Mouse (Mus musculus) neural tube, embryonic 13.5 days (tissue): ENCODE data around the gene Sucnr1. TPM values are rescaled to one million over a fixed set of nuclear protein-coding genes. Genes with fewer than 3 reads are reported as not detected.

Experiments
- ATAC-seq: fragments of 200-750 bp; cut with Nextera tagmentation; 2 replicates; pipeline ENCODE4 v1.8.0; 2017; ENCODE audit warnings: low read depth, mild to moderate bottlenecking, moderate TSS enrichment, moderate library complexity
- H3K27ac ChIP-seq: fragments of 300-500 bp; sonication (generic); replicated peaks from 2 replicates; pipeline ENCODE4 v1.5.1; 2015; ENCODE audit warnings: moderate library complexity, mild to moderate bottlenecking, inconsistent platforms
- H3K27me3 ChIP-seq: fragments of 300-500 bp; sonication (generic); 2 replicates; pipeline ENCODE4 v1.6.1; 2015; ENCODE audit warnings: mild to moderate bottlenecking, inconsistent platforms
- H3K36me3 ChIP-seq: fragments of 300-500 bp; sonication (generic); 2 replicates; pipeline ENCODE4 v1.6.1; 2015; ENCODE audit warnings: mild to moderate bottlenecking, inconsistent platforms
- H3K4me1 ChIP-seq: fragments of 300-500 bp; sonication (generic); replicated peaks from 2 replicates; pipeline ENCODE4 v1.6.1; 2015; ENCODE audit warnings: inconsistent platforms
- H3K4me2 ChIP-seq: fragments of 300-500 bp; sonication (generic); 2 replicates; pipeline ENCODE4 v1.6.1; 2015; ENCODE audit warnings: inconsistent platforms, mild to moderate bottlenecking, moderate library complexity
- H3K4me3 ChIP-seq: fragments of 300-500 bp; sonication (generic); 2 replicates; pipeline ENCODE4 v1.5.1; 2015; ENCODE audit warnings: mild to moderate bottlenecking, inconsistent platforms
- H3K9ac ChIP-seq: fragments of 300-500 bp; sonication (generic); 2 replicates; pipeline ENCODE4 v1.6.1; 2015; ENCODE audit warnings: moderate library complexity, mild to moderate bottlenecking, inconsistent platforms
- H3K9me3 ChIP-seq: fragments of 300-500 bp; sonication (generic); 2 replicates; pipeline ENCODE4 v1.6.1; 2016; ENCODE audit warnings: inconsistent platforms
- WGBS: fragments of 180-500 bp; shearing (Covaris S2); methylation state at CpG from one replicate; pipeline ENCODE4 v1.1.7; 2015; 5-methylcytosine and 5-hydroxymethylcytosine counted together
- polyA plus RNA-seq: library from polyadenylated mRNA; unstranded; fragments of >200 nt; fragmentation: Nextera tagmentation; extraction: Ambion mirVana; gene quantifications from 2 replicates; pipeline ENCODE4 v1.2.1, GENCODE M21; 2015

Gene Sucnr1
- polyA plus RNA-seq, 1 experiment from 2014 or later, result not detected

DNA sequence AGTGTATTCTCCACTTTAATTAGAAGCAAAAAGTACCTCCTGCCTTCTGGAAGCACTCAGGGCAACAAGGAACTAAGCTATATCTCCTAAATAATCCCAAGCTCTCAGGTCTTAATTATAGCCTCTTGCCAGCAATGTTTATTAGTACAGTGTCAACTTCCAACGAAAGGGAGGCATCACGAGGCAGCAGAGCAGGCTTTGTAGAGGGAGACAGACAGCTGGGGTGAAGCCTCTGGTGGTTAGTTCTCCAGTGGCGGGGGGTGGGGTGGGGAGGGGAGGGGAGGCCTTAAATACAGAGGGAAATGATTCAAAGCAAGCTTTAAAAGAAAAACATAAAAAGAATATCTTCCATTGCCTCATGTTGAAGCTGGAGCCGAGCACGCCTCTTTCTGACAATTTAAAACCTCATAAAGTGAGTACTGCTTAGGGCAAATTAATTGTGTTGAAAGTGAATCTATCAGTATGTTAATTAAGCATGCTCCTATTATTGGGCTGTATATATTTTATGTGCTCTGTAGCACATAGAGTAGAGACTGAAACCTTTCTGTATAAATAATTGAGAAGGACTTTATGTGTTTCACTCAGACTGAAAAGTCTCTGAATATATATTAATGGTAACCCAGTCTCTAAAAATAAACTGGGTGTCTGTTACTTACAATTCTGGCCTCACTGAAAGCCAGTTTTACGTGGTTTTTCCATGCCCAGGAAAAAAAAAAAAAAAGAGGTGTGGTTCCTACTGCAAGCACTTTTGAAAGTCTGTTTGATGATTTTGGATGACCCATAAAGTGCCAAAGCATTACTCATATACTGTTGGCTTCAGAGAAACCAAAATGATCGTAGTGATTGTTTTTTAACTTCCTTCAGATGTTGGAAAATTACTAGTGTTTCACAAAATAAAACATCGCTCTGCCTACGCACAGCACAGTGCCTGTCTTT lies 42.5 kb downstream of the Sucnr1 start:
- H3K27me3 ChIP-seq, result no peaks in the 10 kb centered on the region
- 0 out of 2 replicates have a peak overlapping the region, but pooled peaks have one; percentile 33 for H3K27ac ChIP-seq
- ATAC-seq, result peak; percentile 87
- no peak overlapping the region for H3K9ac ChIP-seq
- no peak overlapping the region for H3K4me2 ChIP-seq
- 43% methylated on average over 9 of the region's 9 CpGs for WGBS
- no peaks in the 10 kb centered on the region for H3K9me3 ChIP-seq
- H3K36me3 ChIP-seq, result no peaks in the 10 kb centered on the region
- H3K4me1 ChIP-seq, result peaks cover 10% of the 10 kb centered on the region
- no peak overlapping the region for H3K4me3 ChIP-seq

DNA sequence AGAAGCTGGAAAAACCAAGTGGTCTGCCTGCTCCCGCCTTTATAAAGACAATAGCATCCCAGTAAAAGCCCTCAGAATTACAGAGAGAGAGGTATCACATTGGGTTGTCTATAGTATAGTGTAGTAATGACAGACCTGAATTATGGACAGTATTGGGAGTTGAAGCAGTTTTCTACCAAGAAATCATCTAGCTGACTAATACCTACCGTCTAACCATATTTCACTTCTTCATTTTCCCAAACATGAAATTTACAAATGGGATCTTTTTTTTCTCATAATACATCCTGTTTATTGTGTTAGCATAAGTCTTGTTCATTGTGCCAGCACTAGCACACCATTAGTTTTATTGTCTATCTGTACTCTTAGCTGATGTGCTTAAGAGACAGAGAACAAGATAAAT lies 44.9 kb downstream of the Sucnr1 start:
- Histone ChIP-seq H3K9me3 (no peaks in the 10 kb centered on the region), H3K9ac (no peak overlapping the region), H3K27me3 (no peaks in the 10 kb centered on the region), H3K4me3 (no peak overlapping the region), H3K27ac (no peak overlapping the region), H3K36me3 (no peaks in the 10 kb centered on the region), H3K4me1 (peaks cover 10% of the 10 kb centered on the region), H3K4me2 (no peak overlapping the region)
- ATAC-seq, result no peak
- 88% methylated on average over 2 of the region's 2 CpGs for WGBS

- 77% methylated on average over 2 of the region's 2 CpGs for WGBS
Observed at GRCm38 (mm10) chr3:60128282-60128681, 46.6 kb downstream of the Sucnr1 start.

GRCm38 (mm10) chr3:60135801-60136200 lies 54.1 kb downstream of the Sucnr1 start:
- 79% methylated on average over 2 of the region's 2 CpGs for WGBS
- H3K4me2 ChIP-seq, result no peak overlapping the region

More at GRCm38 (mm10) chr3:60128282-60128681, 46.6 kb downstream of the Sucnr1 start:
- H3K27me3 ChIP-seq, result no peaks in the 10 kb centered on the region
- no peak overlapping the region for H3K9ac ChIP-seq
- ATAC-seq, result no peak
- H3K4me3 ChIP-seq, result no peak overlapping the region
- H3K9me3 ChIP-seq, result no peaks in the 10 kb centered on the region
- no peak overlapping the region for H3K4me2 ChIP-seq
- no peak overlapping the region for H3K27ac ChIP-seq
- H3K4me1 ChIP-seq, result peaks cover 9% of the 10 kb centered on the region
- H3K36me3 ChIP-seq, result no peaks in the 10 kb centered on the region

More at GRCm38 (mm10) chr3:60135801-60136200, 54.1 kb downstream of the Sucnr1 start:
- H3K27me3 ChIP-seq, result no peaks in the 10 kb centered on the region
- no peak overlapping the region for H3K4me3 ChIP-seq
- H3K9ac ChIP-seq, result no peak overlapping the region
- H3K36me3 ChIP-seq, result no peaks in the 10 kb centered on the region
- H3K9me3 ChIP-seq, result no peaks in the 10 kb centered on the region
- H3K27ac ChIP-seq, result no peak overlapping the region
- H3K4me1 ChIP-seq, result no peaks in the 10 kb centered on the region
- no peak for ATAC-seq

Other genes starting within 250 kb of the Sucnr1 start
- gene Gm8298, start 220.8 kb upstream of the Sucnr1 start, polyA plus RNA-seq, result not detected in 2 replicates
- not detected in 2 replicates for gene C130079G13Rik, start 156.7 kb upstream of the Sucnr1 start, polyA plus RNA-seq
- gene Aadacl2, start 75.1 kb upstream of the Sucnr1 start, polyA plus RNA-seq, result not detected in 2 replicates
- not detected in 2 replicates for gene Aadac, start 56.2 kb upstream of the Sucnr1 start, polyA plus RNA-seq